Comparison of ENCODE assay signal across 7 mouse cellular contexts in genomic region chr2:77944860-77945595, GRCm38 (mm10). TPM values are rescaled to one million over a fixed set of nuclear protein-coding genes. Genes with fewer than 3 reads are reported as not detected.
A peak's percentile ranks its signal among the peaks of the same experiment; 100 is the strongest.
DNase-seq lines count a peak whose midpoint lies in the region; ATAC-seq lines count a peak whose summit lies in the region.

No protein-coding gene starts in this region.

- H3K4me2 ChIP-seq in neural tube, embryonic 11.5 days (ENCODE audit: low read depth), result peak overlapping the region; percentile 57
- H3K4me2 ChIP-seq in forebrain, embryonic 13.5 days, result peak overlapping the region; percentile 82
- peak overlapping the region; percentile 81 for H3K4me2 ChIP-seq in liver, embryonic 12.5 days

- no peaks in the 10 kb centered on the region for H3K4me1 ChIP-seq in neural tube, embryonic 11.5 days (ENCODE audit: control insufficient read depth, insufficient read depth, low read length)
- peaks cover 13% of the 10 kb centered on the region for H3K4me1 ChIP-seq in forebrain, embryonic 13.5 days
- peaks cover 19% of the 10 kb centered on the region for H3K4me1 ChIP-seq in liver, embryonic 12.5 days

- no peak for DNase-seq in neural tube, embryonic 11.5 days (ENCODE audit: low spot score)
- no peak for DNase-seq in neural tube, embryonic 10.5 days (ENCODE audit: extremely low spot score, low spot score)
- DNase-seq in ovary, postnatal 14 days (ENCODE audit: low spot score), result no peak
- no peak for DNase-seq in spleen, postnatal 14 days (ENCODE audit: low spot score in 2 of 2)
- DNase-seq in frontal cortex, postnatal 14 days (ENCODE audit: low spot score in 2 of 2), result no peak

- no peak overlapping the region for H3K27ac ChIP-seq in neural tube, embryonic 11.5 days (ENCODE audit: low read depth, low read length)
- no peak overlapping the region for H3K27ac ChIP-seq in forebrain, embryonic 13.5 days
- H3K27ac ChIP-seq in liver, embryonic 12.5 days, result peak overlapping the region; percentile 52; the same call in 1 of the 2 replicates

- no peaks in the 10 kb centered on the region for H3K9me3 ChIP-seq in neural tube, embryonic 11.5 days (ENCODE audit: control insufficient read depth, low read length)
- no peaks in the 10 kb centered on the region for H3K9me3 ChIP-seq in forebrain, embryonic 13.5 days (replicated peaks)
- H3K9me3 ChIP-seq in liver, embryonic 12.5 days (replicated peaks), result no peaks in the 10 kb centered on the region

- WGBS in neural tube, embryonic 11.5 days, result 47% methylated on average over 8 of the region's 8 CpGs
- 47% methylated on average over 8 of the region's 8 CpGs for WGBS in forebrain, embryonic 13.5 days
- WGBS in liver, embryonic 12.5 days (ENCODE audit: insufficient replicate concordance), result 31% methylated on average over 8 of the region's 8 CpGs

- H3K9ac ChIP-seq in neural tube, embryonic 11.5 days (ENCODE audit: low read length), result peak overlapping the region; percentile 88
- peak overlapping the region; percentile 90 for H3K9ac ChIP-seq in forebrain, embryonic 13.5 days
- peak overlapping the region; percentile 84 for H3K9ac ChIP-seq in liver, embryonic 12.5 days

- H3K36me3 ChIP-seq in neural tube, embryonic 11.5 days (ENCODE audit: control insufficient read depth, insufficient read depth, low read length), result no peaks in the 10 kb centered on the region
- no peaks in the 10 kb centered on the region for H3K36me3 ChIP-seq in forebrain, embryonic 13.5 days (ENCODE audit: poor library complexity, severe bottlenecking)
- H3K36me3 ChIP-seq in liver, embryonic 12.5 days, result peaks cover 11% of the 10 kb centered on the region; the same call in 1 of the 2 replicates

- no peaks in the 10 kb centered on the region for H3K27me3 ChIP-seq in neural tube, embryonic 11.5 days (ENCODE audit: control insufficient read depth, insufficient read depth, low read length)
- H3K27me3 ChIP-seq in forebrain, embryonic 13.5 days, result no peaks in the 10 kb centered on the region
- no peaks in the 10 kb centered on the region for H3K27me3 ChIP-seq in liver, embryonic 12.5 days (replicated peaks)

- H3K4me3 ChIP-seq in neural tube, embryonic 11.5 days (ENCODE audit: low read depth, low read length), result peak overlapping the region; percentile 77
- H3K4me3 ChIP-seq in forebrain, embryonic 13.5 days, result peak overlapping the region; percentile 78
- peak overlapping the region; percentile 79 for H3K4me3 ChIP-seq in liver, embryonic 12.5 days

- ATAC-seq in neural tube, embryonic 11.5 days (ENCODE audit: insufficient read depth, low FRiP score, low TSS enrichment), result 0 out of 2 replicates have a peak, but pooled peaks have one; percentile 4
- ATAC-seq in forebrain, embryonic 13.5 days, result no peak
- no peak for ATAC-seq in liver, embryonic 12.5 days

RNA-seq across cellular contexts. Expression of gene Cwc22, which starts 1.1 kb away (rescaled TPM):
- polyA plus RNA-seq in neural tube, embryonic 11.5 days (2014; fragmentation: Nextera tagmentation; extraction: Ambion mirVana), result 36.8 TPM in 2 replicates
- 30.2 and 32.7 TPM in 2 replicates for polyA plus RNA-seq in forebrain, embryonic 13.5 days (2015; fragmentation: Nextera tagmentation; extraction: Ambion mirVana)
- polyA plus RNA-seq in liver, embryonic 12.5 days (2016; fragmentation: Nextera tagmentation; extraction: Ambion mirVana), result 23.0 and 26.8 TPM in 2 replicates
